22 mouse cellular contexts compared by ENCODE assay signal in the genomic region with DNA sequence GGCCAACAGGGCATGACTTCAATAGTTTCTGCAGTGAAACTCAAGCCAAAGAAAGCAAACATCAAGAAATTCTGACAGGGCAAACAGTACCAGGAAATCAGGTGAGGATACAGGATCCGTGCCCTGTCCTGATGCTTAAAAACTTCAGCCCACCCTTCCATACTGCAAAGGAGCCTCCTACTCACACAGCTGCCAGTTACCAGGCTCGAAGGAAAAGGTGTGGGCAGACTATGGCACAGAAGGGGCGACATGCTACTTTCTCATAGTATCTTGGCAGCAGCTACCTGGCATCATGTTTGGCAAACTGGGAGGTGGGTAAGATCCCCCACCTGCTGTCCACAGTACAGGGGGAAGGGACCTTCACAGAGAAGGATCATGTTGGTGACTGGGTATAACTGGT. TPM values are rescaled to one million over a fixed set of nuclear protein-coding genes. Genes with fewer than 3 reads are reported as not detected.
"Had no signal": no experiment of that assay in that cellular context is flagged by ENCODE, and none has a peak within 500 bp of the region (broad histone marks: within the 10 kb centered on the region; RNA-seq: fewer than 3 reads in every experiment).

No protein-coding gene starts in this region.

- H3K4me3 ChIP-seq: midbrain, embryonic 10.5 days; midbrain, embryonic 12.5 days; myocyte; neural tube, embryonic 13.5 days; neural tube, embryonic 15.5 days had no signal

- H3K27me3 ChIP-seq: midbrain, embryonic 12.5 days; neural tube, embryonic 13.5 days; neural tube, embryonic 15.5 days had no signal

- H3K27ac ChIP-seq: midbrain, embryonic 10.5 days; midbrain, embryonic 12.5 days; neural tube, embryonic 13.5 days; neural tube, embryonic 15.5 days had no signal

- H3K9me3 ChIP-seq: midbrain, embryonic 10.5 days; midbrain, embryonic 12.5 days; neural tube, embryonic 13.5 days; neural tube, embryonic 15.5 days had no signal

- H3K4me1 ChIP-seq: midbrain, embryonic 10.5 days; midbrain, embryonic 12.5 days; neural tube, embryonic 13.5 days; neural tube, embryonic 15.5 days had no signal

- H3K4me2 ChIP-seq: lung, embryonic 14.5 days; midbrain, embryonic 12.5 days; neural tube, embryonic 13.5 days; neural tube, embryonic 15.5 days had no signal

- ATAC-seq: midbrain, embryonic 16.5 days had no signal

- DNase-seq: lung, adult 18-20 months; lung, embryonic 14.5 days; lung, postnatal 10 days; lung, postnatal 4 days; midbrain, embryonic 14.5 days; retina, postnatal 1 day; right cerebral cortex, postnatal 25 days; right cerebral cortex, postnatal 4 days; spleen, adult 18-20 months; thymus, adult 18-20 months; thymus, postnatal 14 days; thymus, postnatal 36 days had no signal

- H3K9ac ChIP-seq: lung, embryonic 14.5 days; midbrain, embryonic 12.5 days; neural tube, embryonic 13.5 days; neural tube, embryonic 15.5 days had no signal

- H3K36me3 ChIP-seq: midbrain, embryonic 10.5 days had no signal

RNA-seq across cellular contexts. Expression of gene Uts2r, which starts 33.3 kb away (rescaled TPM):
- polyA plus RNA-seq: lung, embryonic 14.5 days; lung, embryonic 16.5 days; neural tube, embryonic 11.5 days; small intestine, adult 2 months; stomach, embryonic 14.5 days had no signal
